Mouse (Mus musculus) embryonic stem cell, embryonic (primary cell): ENCODE results near the gene Btbd1.

Experiments used
- CTCF ChIA-PET, 4 experiments: fragments of 300-600 bp in 2 of 4; fragments of 350-600 bp in 2 of 4; sonication (Branson Sonifier 250); formaldehyde crosslinking; loops; one replicate each; lab custom pipeline; 2022; ENCODE audit warnings: inconsistent platforms in 2 of 4; lab: Charles Lee
- POLR2A ChIA-PET, 4 experiments: fragments of 300-600 bp in 2 of 4; fragments of 350-600 bp in 2 of 4; sonication (Branson Sonifier 250); formaldehyde crosslinking; loops; one replicate each; lab custom pipeline; 2022; ENCODE audit warnings: antibody characterized with exemption in 4 of 4, inconsistent platforms in 1 of 4; lab: Charles Lee

The Btbd1 gene

GRCm38 (mm10) chr7:81858236-81858635 is 29.0 kb upstream of the Btbd1 start:
- CTCF ChIA-PET: interaction anchor here in 3 of 4 experiments (1.6 to 3.7 kb wide), 3 partner anchors 10 kb away, joined by 5 to 26 read pairs (median 8); no protein-coding TSS in a partner anchor
- POLR2A ChIA-PET: interaction anchor here in 3 of 4 experiments (0.5 to 2.3 kb wide), 6 partner anchors 9 to 95 kb away, joined by 3 to 13 read pairs (median 3); partner anchors contain the start of gene Ramac (in 1 of the 3)

GRCm38 (mm10) chr7:81856221-81856620 is 27.0 kb upstream of the Btbd1 start:
- CTCF ChIA-PET: interaction anchor here in 1 of 4 experiments (3.7 kb wide), 1 partner anchor 12 kb away, joined by 26 read pairs; no protein-coding TSS in a partner anchor
- POLR2A ChIA-PET: no interaction called here

GRCm38 (mm10) chr7:81855694-81856093 is 26.5 kb upstream of the Btbd1 start, which contains the start of gene Gm10160:
Gm10160 (minus strand) TSS chr7:81855794.
- ChIA-PET CTCF (interaction anchor here in 1 of 4 experiments (0.8 kb wide), 1 partner anchor 12 kb away, joined by 3 read pairs; no protein-coding TSS in a partner anchor), POLR2A (no interaction called here)

GRCm38 (mm10) chr7:81854568-81855307 is 25.5 kb upstream of the Btbd1 start:
- CTCF ChIA-PET: interaction anchor here in 1 of 4 experiments (0.8 kb wide), 1 partner anchor 13 kb away, joined by 3 read pairs; no protein-coding TSS in a partner anchor
- POLR2A ChIA-PET: no interaction called here

- CTCF ChIA-PET: no interaction called here
- POLR2A ChIA-PET: interaction anchor here in 1 of 4 experiments (1.2 kb wide), 1 partner anchor 10 kb away, joined by 3 read pairs; no protein-coding TSS in a partner anchor
Measured at GRCm38 (mm10) chr7:81851706-81852105, 22.5 kb upstream of the Btbd1 start.

- ChIA-PET CTCF (no interaction called here), POLR2A (no interaction called here)
Measured at GRCm38 (mm10) chr7:81850171-81850570, 20.9 kb upstream of the Btbd1 start.

- ChIA-PET CTCF (interaction anchor here in 1 of 4 experiments (0.6 kb wide), 1 partner anchor 799 kb away, joined by 3 read pairs; the partner anchor contains the start of genes Efl1 and Saxo2), POLR2A (no interaction called here)
Measured at GRCm38 (mm10) chr7:81849633-81850032, 20.4 kb upstream of the Btbd1 start.

- CTCF ChIA-PET: interaction anchor here in 1 of 4 experiments (0.6 kb wide), 1 partner anchor 799 kb away, joined by 3 read pairs; the partner anchor contains the start of genes Efl1 and Saxo2
- POLR2A ChIA-PET: no interaction called here
Measured at GRCm38 (mm10) chr7:81849214-81849613, 20.0 kb upstream of the Btbd1 start.

- POLR2A ChIA-PET: interaction anchor here in 1 of 4 experiments (0.9 kb wide), 1 partner anchor 19 kb away, joined by 3 read pairs; no protein-coding TSS in a partner anchor
- CTCF ChIA-PET: no interaction called here
Measured at GRCm38 (mm10) chr7:81847777-81848176, 18.5 kb upstream of the Btbd1 start.

- POLR2A ChIA-PET: no interaction called here
- CTCF ChIA-PET: no interaction called here
Measured at GRCm38 (mm10) chr7:81847010-81847409, 17.8 kb upstream of the Btbd1 start.

- ChIA-PET POLR2A (no interaction called here), CTCF (no interaction called here)
Measured at GRCm38 (mm10) chr7:81846008-81846407, 16.8 kb upstream of the Btbd1 start.

GRCm38 (mm10) chr7:81845313-81845712 is 16.1 kb upstream of the Btbd1 start:
- POLR2A ChIA-PET: no interaction called here
- CTCF ChIA-PET: no interaction called here

GRCm38 (mm10) chr7:81844801-81845200 is 15.6 kb upstream of the Btbd1 start:
- POLR2A ChIA-PET: no interaction called here
- CTCF ChIA-PET: no interaction called here

- POLR2A ChIA-PET: no interaction called here
Measured at GRCm38 (mm10) chr7:81843903-81844302, 14.7 kb upstream of the Btbd1 start.

GRCm38 (mm10) chr7:81842998-81843397 is 13.8 kb upstream of the Btbd1 start:
- POLR2A ChIA-PET: no interaction called here
- CTCF ChIA-PET: no interaction called here

More at GRCm38 (mm10) chr7:81843903-81844302, 14.7 kb upstream of the Btbd1 start:
- CTCF ChIA-PET: interaction anchor here in 1 of 4 experiments (0.5 kb wide), 1 partner anchor 34 kb away, joined by 3 read pairs; no protein-coding TSS in a partner anchor

- CTCF ChIA-PET: no interaction called here
Measured at GRCm38 (mm10) chr7:81842141-81842540, 12.9 kb upstream of the Btbd1 start.

GRCm38 (mm10) chr7:81841439-81841838 is 12.2 kb upstream of the Btbd1 start:
- CTCF ChIA-PET: interaction anchor here in 2 of 4 experiments (0.7 to 1.0 kb wide), 2 partner anchors 26 to 593 kb away, joined by 3 read pairs; no protein-coding TSS in a partner anchor
- POLR2A ChIA-PET: interaction anchor here in 1 of 4 experiments (2.2 kb wide), 1 partner anchor 11 kb away, joined by 7 read pairs; the partner anchor contains the start of gene Btbd1

More at GRCm38 (mm10) chr7:81842141-81842540, 12.9 kb upstream of the Btbd1 start:
- POLR2A ChIA-PET: no interaction called here

- CTCF ChIA-PET: interaction anchor here in 1 of 4 experiments (1.0 kb wide), 1 partner anchor 27 kb away, joined by 3 read pairs; no protein-coding TSS in a partner anchor
- POLR2A ChIA-PET: interaction anchor here in 1 of 4 experiments (2.2 kb wide), 1 partner anchor 11 kb away, joined by 7 read pairs; the partner anchor contains the start of gene Btbd1
Measured at GRCm38 (mm10) chr7:81840661-81841181, 11.5 kb upstream of the Btbd1 start.

GRCm38 (mm10) chr7:81839746-81840145 is 10.5 kb upstream of the Btbd1 start:
- ChIA-PET POLR2A (interaction anchor here in 2 of 4 experiments (0.6 to 2.2 kb wide), 2 partner anchors 10 to 1421 kb away, joined by 3 to 7 read pairs; partner anchors contain the start of gene Btbd1 (in 1 of the 2)), CTCF (no interaction called here)
